Mouse (Mus musculus) ZHBTc4 (cell line): ENCODE measurements at regions not wholly inside any gene's neighbourhood (a gene's known extent, or its start where the extent isn't known, plus 50 kb on each side); places are given as distances from the start of the nearest gene placed in this dataset.

Experiments used
- DNase-seq: peaks from one replicate; pipeline ENCODE4 v3.0.0-alpha.2; 2011; ENCODE audit warnings: low read depth, low spot score

GRCm38 (mm10) chr8:113183186-113183585 is 452.2 kb upstream of the Mon1b start:
- DNase-seq = no peak

- DNase-seq = no peak
These were observed 444.9 kb upstream of the Mon1b start for GRCm38 (mm10) chr8:113190537-113190936.

- no peak for DNase-seq
These were observed 443.9 kb upstream of the Mon1b start for GRCm38 (mm10) chr8:113191537-113191936.
